Mouse (Mus musculus): ENCODE data around the gene Fkbp5.

The Fkbp5 gene

GRCm38 (mm10) chr17:28369056-28369455 is 148.3 kb downstream of the Fkbp5 start:
- TF ChIP-seq GATA4 (IDR thresholded peaks at IDR 0.05; ENCODE audit: insufficient replicate concordance, low read length) = no peak

GRCm38 (mm10) chr17:28368449-28368848 is 148.9 kb downstream of the Fkbp5 start:
- TF ChIP-seq GATA4 (IDR thresholded peaks at IDR 0.05; ENCODE audit: insufficient replicate concordance, low read length) = no peak

GRCm38 (mm10) chr17:28365122-28365521 is 152.2 kb downstream of the Fkbp5 start, which contains the start of gene Tulp1:
Gene Tulp1, minus strand, starts transcription at chr17:28365222.
- no peak for TF ChIP-seq GATA4 (IDR thresholded peaks at IDR 0.05; ENCODE audit: insufficient replicate concordance, low read length)

- no peak for TF ChIP-seq GATA4 (IDR thresholded peaks at IDR 0.05; ENCODE audit: insufficient replicate concordance, low read length)
Measured at GRCm38 (mm10) chr17:28363507-28363906, 153.8 kb downstream of the Fkbp5 start.

GRCm38 (mm10) chr17:28362653-28363292 is 154.6 kb downstream of the Fkbp5 start:
- no peak for TF ChIP-seq GATA4 (IDR thresholded peaks at IDR 0.05; ENCODE audit: insufficient replicate concordance, low read length)

- no peak for TF ChIP-seq GATA4 (IDR thresholded peaks at IDR 0.05; ENCODE audit: insufficient replicate concordance, low read length)
Measured at GRCm38 (mm10) chr17:28361921-28362652, 155.2 kb downstream of the Fkbp5 start.

GRCm38 (mm10) chr17:28360531-28361277 is 156.6 kb downstream of the Fkbp5 start:
- no peak for TF ChIP-seq GATA4 (IDR thresholded peaks at IDR 0.05; ENCODE audit: insufficient replicate concordance, low read length)

GRCm38 (mm10) chr17:28355871-28356270 is 161.5 kb downstream of the Fkbp5 start:
- no peak for TF ChIP-seq GATA4 (IDR thresholded peaks at IDR 0.05; ENCODE audit: insufficient replicate concordance, low read length)

- no peak for TF ChIP-seq GATA4 (IDR thresholded peaks at IDR 0.05; ENCODE audit: insufficient replicate concordance, low read length)
Measured at GRCm38 (mm10) chr17:28352018-28352417, 165.3 kb downstream of the Fkbp5 start.

- TF ChIP-seq GATA4 (IDR thresholded peaks at IDR 0.05; ENCODE audit: insufficient replicate concordance, low read length) = no peak
Measured at GRCm38 (mm10) chr17:28351353-28351890, 165.9 kb downstream of the Fkbp5 start.

GRCm38 (mm10) chr17:28350466-28351352 is 166.6 kb downstream of the Fkbp5 start, which contains the start of gene Tead3:
Gene Tead3, minus strand, starts transcription at chr17:28350817.
- TF ChIP-seq GATA4 (IDR thresholded peaks at IDR 0.05; ENCODE audit: insufficient replicate concordance, low read length) = no peak

GRCm38 (mm10) chr17:28349901-28350465 is 167.3 kb downstream of the Fkbp5 start:
- TF ChIP-seq GATA4 (IDR thresholded peaks at IDR 0.05; ENCODE audit: insufficient replicate concordance, low read length) = no peak

- no peak for TF ChIP-seq GATA4 (IDR thresholded peaks at IDR 0.05; ENCODE audit: insufficient replicate concordance, low read length)
Measured at GRCm38 (mm10) chr17:28349264-28349880, 168.0 kb downstream of the Fkbp5 start.
